Mouse (Mus musculus): ENCODE data around the gene Adgre5. TPM values are rescaled to one million over a fixed set of nuclear protein-coding genes. Genes with fewer than 3 reads are reported as not detected.

The Adgre5 gene
- polyA plus RNA-seq, 1 experiment, result 43.2 TPM

GRCm38 (mm10) chr8:83741849-83742655, 926 bp upstream of the Adgre5 start:
- no peaks in the 10 kb centered on the region for H3K27me3 ChIP-seq (ENCODE audit: control insufficient read depth, insufficient read depth, low read length)
- H3K4me3 ChIP-seq (ENCODE audit: low read depth, low read length), result peak overlapping the region; percentile 84
- peak overlapping the region; percentile 67 for H3K27ac ChIP-seq (ENCODE audit: insufficient read depth, low read depth, low read length)
- WGBS, result 74% methylated on average over 19 of the region's 19 CpGs
- TF ChIP-seq POLR2A (IDR thresholded peaks at IDR 0.05; ENCODE audit: low read depth, low read length) (no peak), CTCF (IDR thresholded peaks at IDR 0.05; ENCODE audit: extremely low read depth, insufficient read length, insufficient replicate concordance, low read depth, low read length) (no peak)
- peaks cover 22% of the 10 kb centered on the region for H3K4me1 ChIP-seq (ENCODE audit: control insufficient read depth, insufficient read depth, insufficient read length, low read length)
- no peaks in the 10 kb centered on the region for H3K36me3 ChIP-seq (ENCODE audit: control insufficient read depth, insufficient read depth, low read length)

- no peak for TF ChIP-seq CTCF (IDR thresholded peaks at IDR 0.05; ENCODE audit: extremely low read depth, insufficient read length, insufficient replicate concordance, low read depth, low read length)
- no peak for TF ChIP-seq POLR2A (IDR thresholded peaks at IDR 0.05; ENCODE audit: low read depth, low read length)
- no peaks in the 10 kb centered on the region for H3K36me3 ChIP-seq (ENCODE audit: control insufficient read depth, insufficient read depth, low read length)
- H3K4me1 ChIP-seq (ENCODE audit: control insufficient read depth, insufficient read depth, insufficient read length, low read length), result peaks cover 29% of the 10 kb centered on the region
- H3K27ac ChIP-seq (ENCODE audit: insufficient read depth, low read depth, low read length), result peak overlapping the region; percentile 95
- H3K27me3 ChIP-seq (ENCODE audit: control insufficient read depth, insufficient read depth, low read length), result no peaks in the 10 kb centered on the region
- H3K4me3 ChIP-seq (ENCODE audit: low read depth, low read length), result peak overlapping the region; percentile 84
- 4% methylated on average over 3 of the region's 3 CpGs for WGBS
Measured at GRCm38 (mm10) chr8:83740586-83740975, 545 bp downstream of the Adgre5 start.

- Histone ChIP-seq H3K4me3 (ENCODE audit: low read depth, low read length) (peak overlapping the region; percentile 84), H3K4me1 (ENCODE audit: control insufficient read depth, insufficient read depth, insufficient read length, low read length) (peaks cover 29% of the 10 kb centered on the region), H3K27me3 (ENCODE audit: control insufficient read depth, insufficient read depth, low read length) (no peaks in the 10 kb centered on the region), H3K27ac (ENCODE audit: insufficient read depth, low read depth, low read length) (peak overlapping the region; percentile 95), H3K36me3 (ENCODE audit: control insufficient read depth, insufficient read depth, low read length) (no peaks in the 10 kb centered on the region)
- TF ChIP-seq POLR2A (IDR thresholded peaks at IDR 0.05; ENCODE audit: low read depth, low read length) (no peak), CTCF (IDR thresholded peaks at IDR 0.05; ENCODE audit: extremely low read depth, insufficient read length, insufficient replicate concordance, low read depth, low read length) (no peak)
- 4% methylated on average over 8 of the region's 8 CpGs for WGBS
Measured at GRCm38 (mm10) chr8:83739711-83740468, 1.2 kb downstream of the Adgre5 start.

GRCm38 (mm10) chr8:83738949-83739710, 2.0 kb downstream of the Adgre5 start:
- H3K27ac ChIP-seq (ENCODE audit: insufficient read depth, low read depth, low read length), result peak overlapping the region; percentile 95
- no peak for TF ChIP-seq CTCF (IDR thresholded peaks at IDR 0.05; ENCODE audit: extremely low read depth, insufficient read length, insufficient replicate concordance, low read depth, low read length)
- TF ChIP-seq POLR2A (IDR thresholded peaks at IDR 0.05; ENCODE audit: low read depth, low read length), result peak; percentile 9; the same call in 1 of the 2 replicates
- H3K36me3 ChIP-seq (ENCODE audit: control insufficient read depth, insufficient read depth, low read length), result peaks cover 1% of the 10 kb centered on the region; the same call in 1 of the 2 replicates
- 65% methylated on average over 10 of the region's 10 CpGs for WGBS
- H3K27me3 ChIP-seq (ENCODE audit: control insufficient read depth, insufficient read depth, low read length), result no peaks in the 10 kb centered on the region
- peak overlapping the region; percentile 41 for H3K4me3 ChIP-seq (ENCODE audit: low read depth, low read length)
- peaks cover 29% of the 10 kb centered on the region for H3K4me1 ChIP-seq (ENCODE audit: control insufficient read depth, insufficient read depth, insufficient read length, low read length)

- TF ChIP-seq POLR2A (IDR thresholded peaks at IDR 0.05; ENCODE audit: low read depth, low read length) (no peak), CTCF (IDR thresholded peaks at IDR 0.05; ENCODE audit: extremely low read depth, insufficient read length, insufficient replicate concordance, low read depth, low read length) (no peak)
- 42% methylated on average over 4 of the region's 4 CpGs for WGBS
- Histone ChIP-seq H3K27ac (ENCODE audit: insufficient read depth, low read depth, low read length) (peak overlapping the region; percentile 95), H3K4me3 (ENCODE audit: low read depth, low read length) (peak overlapping the region; percentile 35), H3K36me3 (ENCODE audit: control insufficient read depth, insufficient read depth, low read length) (peaks cover 5% of the 10 kb centered on the region; the same call in 1 of the 2 replicates), H3K27me3 (ENCODE audit: control insufficient read depth, insufficient read depth, low read length) (no peaks in the 10 kb centered on the region), H3K4me1 (ENCODE audit: control insufficient read depth, insufficient read depth, insufficient read length, low read length) (peaks cover 29% of the 10 kb centered on the region)
Measured at GRCm38 (mm10) chr8:83737852-83738562, 3.1 kb downstream of the Adgre5 start.

- WGBS, result 92% methylated on average over 4 of the region's 4 CpGs
- H3K27me3 ChIP-seq (ENCODE audit: control insufficient read depth, insufficient read depth, low read length), result no peaks in the 10 kb centered on the region
- H3K4me1 ChIP-seq (ENCODE audit: control insufficient read depth, insufficient read depth, insufficient read length, low read length), result peaks cover 29% of the 10 kb centered on the region
- no peak for TF ChIP-seq POLR2A (IDR thresholded peaks at IDR 0.05; ENCODE audit: low read depth, low read length)
- H3K36me3 ChIP-seq (ENCODE audit: control insufficient read depth, insufficient read depth, low read length), result peaks cover 5% of the 10 kb centered on the region; the same call in 1 of the 2 replicates
- 0 out of 2 replicates have a peak overlapping the region, but pooled peaks have one; percentile 95 for H3K27ac ChIP-seq (ENCODE audit: insufficient read depth, low read depth, low read length)
- H3K4me3 ChIP-seq (ENCODE audit: low read depth, low read length), result no peak overlapping the region
Measured at GRCm38 (mm10) chr8:83737346-83737745, 3.8 kb downstream of the Adgre5 start.
